9 mouse cellular contexts compared by ENCODE assay signal in the genomic region with DNA sequence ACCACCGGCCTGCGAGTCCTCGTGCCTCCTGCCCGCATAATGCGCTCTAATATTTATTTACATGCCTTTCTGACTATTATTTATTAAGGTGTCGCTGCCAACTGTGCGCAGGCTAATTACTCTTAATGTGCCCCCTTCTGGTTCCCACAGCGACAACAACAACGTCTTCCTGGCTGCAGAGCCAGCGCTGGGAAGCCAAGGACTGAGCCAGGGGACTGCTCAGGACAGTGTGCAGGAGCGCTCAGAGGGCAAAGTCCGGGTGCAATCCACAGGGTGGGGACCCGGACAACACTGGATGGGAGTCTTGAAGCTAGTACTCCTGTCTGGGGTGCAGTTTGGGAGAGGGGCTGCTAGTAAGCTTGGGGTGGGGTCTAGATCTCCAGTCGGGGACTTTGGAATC.
DNase-seq lines count a peak whose midpoint lies in the region; ATAC-seq and TF ChIP-seq lines count a peak whose summit lies in the region.
"Had no signal": no experiment of that assay in that cellular context is flagged by ENCODE, and none has a peak within 500 bp of the region (broad histone marks: within the 10 kb centered on the region; RNA-seq: fewer than 3 reads in every experiment).

No protein-coding gene starts in this region.

- peaks cover 16% of the 10 kb centered on the region for H3K27me3 ChIP-seq in intestine, embryonic 14.5 days (replicated peaks; ENCODE audit: control insufficient read depth, insufficient read depth, low read length)
- H3K27me3 ChIP-seq in limb, embryonic 13.5 days = peaks cover 49% of the 10 kb centered on the region
- H3K27me3 ChIP-seq in small intestine, adult 2 months (ENCODE audit: control insufficient read depth, insufficient read depth, low read length) = no peaks in the 10 kb centered on the region

- no peak for DNase-seq in layer of hippocampus, adult 2 months (ENCODE audit: low spot score in 2 of 2)
- no peak for DNase-seq in layer of hippocampus, adult 11-12 months (ENCODE audit: low spot score)
- peak; percentile 70 for DNase-seq in intestine, embryonic 14.5 days (ENCODE audit: low spot score)
- no peak for DNase-seq in spleen, postnatal 14 days (ENCODE audit: low spot score in 2 of 2)
- DNase-seq in gastrocnemius, postnatal 10 days = no peak
- DNase-seq: thymus, adult 2 months had no signal

- H3K4me1 ChIP-seq in intestine, embryonic 14.5 days (replicated peaks; ENCODE audit: control insufficient read depth, insufficient read depth, low read length) = peaks cover 16% of the 10 kb centered on the region
- H3K4me1 ChIP-seq in limb, embryonic 13.5 days = peaks cover 12% of the 10 kb centered on the region
- peaks cover 11% of the 10 kb centered on the region for H3K4me1 ChIP-seq in small intestine, adult 2 months (ENCODE audit: control insufficient read depth, insufficient read depth, insufficient read length, low read length)

- no peak overlapping the region for H3K4me3 ChIP-seq in layer of hippocampus, adult 2 months
- H3K4me3 ChIP-seq in intestine, embryonic 14.5 days (ENCODE audit: low read depth, low read length) = peak overlapping the region; percentile 17; the same call in 1 of the 2 replicates
- H3K4me3 ChIP-seq in limb, embryonic 13.5 days = no peak overlapping the region
- H3K4me3 ChIP-seq in small intestine, adult 2 months (ENCODE audit: low read depth, low read length) = peak overlapping the region; percentile 37; the same call in 1 of the 2 replicates

- peak overlapping the region; percentile 86 for H3K27ac ChIP-seq in layer of hippocampus, adult 2 months
- H3K27ac ChIP-seq in intestine, embryonic 14.5 days (ENCODE audit: low read depth) = no peak overlapping the region
- no peak overlapping the region for H3K27ac ChIP-seq in limb, embryonic 13.5 days
- no peak overlapping the region for H3K27ac ChIP-seq in small intestine, adult 2 months (ENCODE audit: insufficient read depth, low read depth, low read length)

- TF ChIP-seq CTCF in layer of hippocampus, adult 2 months (conservative IDR thresholded peaks at IDR 0.05) = peak; percentile 48
- TF ChIP-seq CTCF in small intestine, adult 2 months (IDR thresholded peaks at IDR 0.05; ENCODE audit: extremely low read depth, insufficient read length, insufficient replicate concordance, low read depth, low read length) = no peak

- H3K4me2 ChIP-seq in intestine, embryonic 14.5 days (ENCODE audit: low read length) = peak overlapping the region; percentile 50
- peak overlapping the region; percentile 54 for H3K4me2 ChIP-seq in limb, embryonic 13.5 days (replicated peaks)

- H3K9me3 ChIP-seq in intestine, embryonic 14.5 days (ENCODE audit: control insufficient read depth, low read length) = no peaks in the 10 kb centered on the region
- no peaks in the 10 kb centered on the region for H3K9me3 ChIP-seq in limb, embryonic 13.5 days

- TF ChIP-seq POLR2A in small intestine, adult 2 months (IDR thresholded peaks at IDR 0.05; ENCODE audit: low read depth, low read length) = 0 out of 2 replicates have a peak, but pooled peaks have one; percentile 19

- 1% methylated on average over 14 of the region's 14 CpGs for WGBS in intestine, embryonic 14.5 days
- 2% methylated on average over 14 of the region's 14 CpGs for WGBS in limb, embryonic 13.5 days
- 3% methylated on average over 14 of the region's 14 CpGs for WGBS in small intestine, adult 2 months

- no peaks in the 10 kb centered on the region for H3K36me3 ChIP-seq in intestine, embryonic 14.5 days (ENCODE audit: control insufficient read depth, insufficient read depth, low read length)
- H3K36me3 ChIP-seq in limb, embryonic 13.5 days = no peaks in the 10 kb centered on the region
- no peaks in the 10 kb centered on the region for H3K36me3 ChIP-seq in small intestine, adult 2 months (ENCODE audit: control insufficient read depth, insufficient read depth, low read length)

- peak; percentile 75; the same call in 1 of the 2 replicates for ATAC-seq in intestine, embryonic 14.5 days (replicated peaks; ENCODE audit: low FRiP score, low TSS enrichment, low read depth)
- no peak for ATAC-seq in limb, embryonic 13.5 days (ENCODE audit: low FRiP score, low read depth)
- no peak for ATAC-seq in cerebellum, adult (ENCODE audit: insufficient number of reproducible peaks, low FRiP score, low TSS enrichment)

- no peak overlapping the region; the same call in 1 of the 2 replicates for H3K9ac ChIP-seq in intestine, embryonic 14.5 days (ENCODE audit: low read length)
- H3K9ac ChIP-seq in limb, embryonic 13.5 days = no peak overlapping the region

Comparison
In these comparisons a context has a peak if more than half of its experiments do, and no peak if none do; other contexts are left out.
1. H3K4me3 ChIP-seq: peak in intestine, embryonic 14.5 days (single experiment) and small intestine, adult 2 months (single experiment); none in layer of hippocampus, adult 2 months (single experiment) and limb, embryonic 13.5 days (single experiment).